Mouse (Mus musculus) midbrain, embryonic 11.5 days (tissue): ENCODE measurements around the gene Parm1. TPM values are rescaled to one million over a fixed set of nuclear protein-coding genes. Genes with fewer than 3 reads are reported as not detected.

ENCODE experiments used
- ATAC-seq: fragments of 200-750 bp; cut with Nextera tagmentation; 2 replicates; pipeline ENCODE4 v1.8.0; 2017; ENCODE audit warnings: moderate TSS enrichment, moderate library complexity; ENCODE audit not compliant: low FRiP score
- DNase-seq: peaks from one replicate; pipeline ENCODE4 v3.0.0; 2015; ENCODE audit warnings: low spot score; ENCODE audit errors: missing footprints
- H3K27ac ChIP-seq: fragments of 300-500 bp; sonication (generic); 2 replicates; pipeline ENCODE4 v1.5.1; 2014; ENCODE audit warnings: low read depth, low read length
- H3K27me3 ChIP-seq: fragments of 300-500 bp; sonication (generic); 2 replicates; pipeline ENCODE4 v1.6.1; 2014; ENCODE audit warnings: mild to moderate bottlenecking, low read length, moderate library complexity, mixed read lengths; ENCODE audit not compliant: control insufficient read depth, insufficient read depth
- H3K36me3 ChIP-seq: fragments of 300-500 bp; sonication (generic); 2 replicates; pipeline ENCODE4 v1.6.1; 2014; ENCODE audit warnings: mild to moderate bottlenecking, low read length, moderate library complexity, mixed read lengths; ENCODE audit not compliant: control insufficient read depth, insufficient read depth
- H3K4me1 ChIP-seq: fragments of 300-500 bp; sonication (generic); 2 replicates; pipeline ENCODE4 v1.6.1; 2014; ENCODE audit warnings: low read length; ENCODE audit not compliant: control insufficient read depth, insufficient read depth
- H3K4me2 ChIP-seq: fragments of 300-500 bp; sonication (generic); 2 replicates; pipeline ENCODE4 v1.6.1; 2014; ENCODE audit warnings: mild to moderate bottlenecking, moderate library complexity
- H3K4me3 ChIP-seq: fragments of 300-500 bp; sonication (generic); 2 replicates; pipeline ENCODE4 v1.5.1; 2014; ENCODE audit warnings: low read depth, low read length
- H3K9ac ChIP-seq: fragments of 300-500 bp; sonication (generic); 2 replicates; pipeline ENCODE4 v1.6.1; 2014; ENCODE audit warnings: low read length
- H3K9me3 ChIP-seq: fragments of 300-500 bp; sonication (generic); 2 replicates; pipeline ENCODE4 v1.6.1; 2016; ENCODE audit warnings: low read length; ENCODE audit not compliant: control insufficient read depth
- WGBS: fragments of 180-500 bp; shearing (Covaris S2); extraction: QIAGEN DNeasy Blood & Tissue Kit; methylation state at CpG from one replicate; pipeline ENCODE4 v1.1.7; 2014; 5-methylcytosine and 5-hydroxymethylcytosine counted together
- polyA plus RNA-seq: library from polyadenylated mRNA; unstranded; fragments of >200 nt; fragmentation: Nextera tagmentation; extraction: Ambion mirVana; gene quantifications from 2 replicates; pipeline ENCODE4 v1.2.1, GENCODE M21; 2014

Parm1 gene
- polyA plus RNA-seq, 1 experiment from 2014 or later, result 17.6 TPM

DNA sequence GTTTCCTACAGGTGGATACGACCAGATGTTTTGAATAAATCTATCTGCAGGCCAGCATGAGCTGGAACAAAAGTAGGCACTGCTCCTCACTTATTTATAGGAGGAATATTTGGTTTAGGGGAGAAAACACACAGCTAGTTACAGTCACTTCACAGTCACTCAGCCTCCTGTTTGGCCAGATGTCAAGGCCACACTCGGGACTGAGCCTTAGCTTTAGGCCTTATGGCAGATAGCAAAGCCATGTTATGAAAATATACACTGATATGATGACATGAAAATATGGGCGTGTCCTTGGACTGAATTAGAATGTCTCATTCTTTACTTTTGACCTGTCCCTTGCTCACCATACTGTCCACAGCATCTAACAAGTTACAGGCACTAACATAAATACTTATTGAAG is 137.8 kb downstream of the Parm1 start:
- no peak overlapping the region for H3K4me2 ChIP-seq
- H3K27ac ChIP-seq, result no peak overlapping the region
- no peak overlapping the region for H3K9ac ChIP-seq
- no peaks in the 10 kb centered on the region for H3K36me3 ChIP-seq
- no peaks in the 10 kb centered on the region for H3K9me3 ChIP-seq
- 68% methylated on average over 3 of the region's 3 CpGs for WGBS
- no peak overlapping the region for H3K4me3 ChIP-seq
- H3K4me1 ChIP-seq, result no peaks in the 10 kb centered on the region
- ATAC-seq, result no peak
- no peak for DNase-seq
- no peaks in the 10 kb centered on the region for H3K27me3 ChIP-seq

- 82% methylated on average over 1 of the region's 1 CpGs for WGBS
- no peak overlapping the region for H3K4me2 ChIP-seq
- no peak overlapping the region for H3K9ac ChIP-seq
- no peaks in the 10 kb centered on the region for H3K9me3 ChIP-seq
- H3K4me1 ChIP-seq, result no peaks in the 10 kb centered on the region
- no peak for ATAC-seq
- H3K27ac ChIP-seq, result no peak overlapping the region
- DNase-seq, result no peak
- no peaks in the 10 kb centered on the region for H3K27me3 ChIP-seq
- H3K4me3 ChIP-seq, result no peak overlapping the region
- H3K36me3 ChIP-seq, result no peaks in the 10 kb centered on the region
Observed at GRCm38 (mm10) chr5:91662715-91663114, 145.3 kb downstream of the Parm1 start.

DNA sequence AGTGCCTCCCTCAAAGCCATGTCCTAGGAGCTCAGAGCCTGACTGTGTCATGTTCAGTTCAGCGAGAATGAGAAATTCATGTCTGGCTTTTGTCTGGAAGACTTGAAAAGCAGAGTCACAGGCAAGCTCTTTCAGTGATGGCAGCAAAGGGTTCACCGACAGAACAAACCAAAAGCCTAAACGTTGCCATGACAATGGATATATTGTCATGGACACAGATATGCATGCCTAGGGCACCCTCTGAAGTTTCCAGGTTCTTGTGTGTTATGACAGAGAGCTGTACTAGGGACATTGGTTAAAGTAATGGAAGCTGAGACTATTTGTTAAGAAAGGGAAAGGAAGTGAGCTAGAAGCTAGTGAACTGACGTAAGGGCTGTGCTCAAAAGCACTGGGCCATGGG is 149.7 kb downstream of the Parm1 start:
- Histone ChIP-seq H3K4me3 (no peak overlapping the region), H3K9ac (no peak overlapping the region), H3K4me1 (no peaks in the 10 kb centered on the region), H3K27me3 (no peaks in the 10 kb centered on the region), H3K9me3 (no peaks in the 10 kb centered on the region), H3K4me2 (no peak overlapping the region), H3K27ac (no peak overlapping the region), H3K36me3 (no peaks in the 10 kb centered on the region)
- peak; percentile 27; the same call in 1 of the 2 replicates for ATAC-seq
- 47% methylated on average over 4 of the region's 4 CpGs for WGBS
- DNase-seq, result no peak

- no peak overlapping the region for H3K4me3 ChIP-seq
- no peak overlapping the region for H3K9ac ChIP-seq
- ATAC-seq (no peak), DNase-seq (no peak)
- no peaks in the 10 kb centered on the region for H3K4me1 ChIP-seq
- H3K4me2 ChIP-seq, result no peak overlapping the region
- 93% methylated on average over 4 of the region's 4 CpGs for WGBS
- no peak overlapping the region for H3K27ac ChIP-seq
- no peaks in the 10 kb centered on the region for H3K36me3 ChIP-seq
- H3K27me3 ChIP-seq, result no peaks in the 10 kb centered on the region
- H3K9me3 ChIP-seq, result no peaks in the 10 kb centered on the region; the same call in 1 of the 2 replicates
Observed at GRCm38 (mm10) chr5:91669235-91669634, 151.8 kb downstream of the Parm1 start.

Other genes starting within 250 kb of the Parm1 start
- gene Btc, start 114.6 kb upstream of the Parm1 start, polyA plus RNA-seq, result 0.18 TPM in 1 of 2 replicates, not detected in the other